9 mouse cellular contexts compared by ENCODE assay signal in the genomic region with DNA sequence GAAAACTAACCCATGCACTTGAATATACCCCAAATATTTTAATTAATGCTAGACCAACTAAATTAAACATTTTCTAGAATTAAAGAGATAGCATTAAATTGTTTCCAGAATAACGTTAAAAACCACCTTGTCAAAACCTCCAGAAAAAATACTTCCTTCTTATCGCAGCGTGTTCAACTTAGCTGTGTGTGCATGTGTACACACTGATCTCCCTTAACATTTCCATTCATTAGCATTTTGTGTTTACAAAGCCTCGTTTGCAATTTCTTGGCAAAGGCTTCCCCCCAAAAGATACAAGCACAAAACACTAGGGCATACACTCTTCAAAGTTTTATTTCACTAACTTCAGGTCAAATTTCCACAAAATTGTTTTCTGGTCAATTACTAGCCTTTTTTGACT. TPM values are rescaled to one million over a fixed set of nuclear protein-coding genes. Genes with fewer than 3 reads are reported as not detected.
DNase-seq lines count a peak whose midpoint lies in the region; ATAC-seq and TF ChIP-seq lines count a peak whose summit lies in the region.
"Had no signal": no experiment of that assay in that cellular context is flagged by ENCODE, and none has a peak within 500 bp of the region (broad histone marks: within the 10 kb centered on the region; RNA-seq: fewer than 3 reads in every experiment).

No protein-coding gene starts in this region.

- TF ChIP-seq EP300 in lung, postnatal 0 days (IDR thresholded peaks at IDR 0.05), result no peak

- H3K27ac ChIP-seq in gastrocnemius, adult 2 months, result peak overlapping the region; percentile 98
- no peak overlapping the region for H3K27ac ChIP-seq in lung, postnatal 0 days (ENCODE audit: low read length)
- no peak overlapping the region for H3K27ac ChIP-seq in limb, embryonic 15.5 days
- H3K27ac ChIP-seq in stomach, embryonic 15.5 days, result no peak overlapping the region

- H3K27me3 ChIP-seq in lung, postnatal 0 days (replicated peaks; ENCODE audit: insufficient read depth, low read length), result no peaks in the 10 kb centered on the region
- no peaks in the 10 kb centered on the region for H3K27me3 ChIP-seq in limb, embryonic 15.5 days
- no peaks in the 10 kb centered on the region for H3K27me3 ChIP-seq in stomach, embryonic 15.5 days (replicated peaks)

- no peak for TF ChIP-seq CTCF in gastrocnemius, adult 2 months (IDR thresholded peaks at IDR 0.05)
- TF ChIP-seq CTCF in lung, postnatal 0 days (IDR thresholded peaks at IDR 0.05), result no peak

- peaks cover 6% of the 10 kb centered on the region; the same call in 1 of the 2 replicates for H3K4me1 ChIP-seq in lung, postnatal 0 days (ENCODE audit: insufficient read depth, low read depth, low read length)
- H3K4me1 ChIP-seq in limb, embryonic 15.5 days, result 0 out of 2 replicates have a peak, but pooled peaks cover 4% of the 10 kb centered on the region
- no peaks in the 10 kb centered on the region for H3K4me1 ChIP-seq in stomach, embryonic 15.5 days

- H3K9ac ChIP-seq in lung, postnatal 0 days (replicated peaks; ENCODE audit: low read depth), result no peak overlapping the region
- H3K9ac ChIP-seq in limb, embryonic 15.5 days, result no peak overlapping the region
- H3K9ac ChIP-seq in stomach, embryonic 15.5 days, result no peak overlapping the region

- peak overlapping the region; percentile 82 for H3K4me3 ChIP-seq in gastrocnemius, adult 2 months
- peak overlapping the region; percentile 86 for H3K4me3 ChIP-seq in lung, postnatal 0 days (ENCODE audit: low read depth, low read length)
- peak overlapping the region; percentile 85 for H3K4me3 ChIP-seq in limb, embryonic 15.5 days
- peak overlapping the region; percentile 92 for H3K4me3 ChIP-seq in stomach, embryonic 15.5 days (replicated peaks)

- peak overlapping the region; percentile 69; the same call in 1 of the 2 replicates for H3K4me2 ChIP-seq in lung, postnatal 0 days (replicated peaks; ENCODE audit: low read depth, low read length)
- H3K4me2 ChIP-seq in limb, embryonic 15.5 days, result peak overlapping the region; percentile 70
- peak overlapping the region; percentile 85 for H3K4me2 ChIP-seq in stomach, embryonic 15.5 days

- no peak for DNase-seq in gastrocnemius, adult 2 months
- DNase-seq in gastrocnemius, adult 18-20 months (ENCODE audit: low spot score), result no peak
- DNase-seq in lung, postnatal 0 days (ENCODE audit: low spot score), result no peak
- no peak for DNase-seq in lung, adult 18-20 months
- DNase-seq in MN1 (ENCODE audit: low spot score), result no peak
- no peak for DNase-seq in cerebellum, postnatal 25 days
- DNase-seq: adrenal gland, postnatal 25 days had no signal

- no peaks in the 10 kb centered on the region for H3K36me3 ChIP-seq in lung, postnatal 0 days (ENCODE audit: insufficient read depth, low read length)
- no peaks in the 10 kb centered on the region for H3K36me3 ChIP-seq in limb, embryonic 15.5 days
- no peaks in the 10 kb centered on the region for H3K36me3 ChIP-seq in stomach, embryonic 15.5 days

- 53% methylated on average over 4 of the region's 4 CpGs for WGBS in lung, postnatal 0 days
- WGBS in limb, embryonic 15.5 days, result 67% methylated on average over 4 of the region's 4 CpGs
- 58% methylated on average over 4 of the region's 4 CpGs for WGBS in stomach, embryonic 15.5 days

- 0 out of 2 replicates have a peak, but pooled peaks cover 2% of the 10 kb centered on the region for H3K9me3 ChIP-seq in lung, postnatal 0 days (ENCODE audit: low read length)
- H3K9me3 ChIP-seq in limb, embryonic 15.5 days, result no peaks in the 10 kb centered on the region
- H3K9me3 ChIP-seq in stomach, embryonic 15.5 days, result no peaks in the 10 kb centered on the region

- ATAC-seq in lung, postnatal 0 days, result no peak
- ATAC-seq in limb, embryonic 15.5 days (ENCODE audit: insufficient number of reproducible peaks, low FRiP score, low TSS enrichment, low read depth), result no peak
- ATAC-seq in stomach, embryonic 15.5 days (ENCODE audit: insufficient read depth, low FRiP score, low read depth), result no peak

- intact Hi-C loops in gastrocnemius, adult 2 months (cut with DNase I), result loop anchor here (5.0 kb wide), 1 partner anchor 53 kb away; no protein-coding TSS in a partner anchor

RNA-seq across cellular contexts. Expression of gene Arl4a, which starts 2.3 kb away (rescaled TPM):
- total RNA-seq in gastrocnemius, adult 2 months (2021), result 10 to 100 TPM; 24.4 to 26.9 TPM
- total RNA-seq in gastrocnemius, adult 18-20 months (2021), result 10 to 100 TPM; 21.9 to 23.0 TPM
- polyA plus RNA-seq in lung, postnatal 0 days (2015; fragmentation: Nextera tagmentation; extraction: Ambion mirVana), result 42.2 and 48.7 TPM in 2 replicates
- 77.8 and 80.4 TPM in 2 replicates for polyA plus RNA-seq in limb, embryonic 15.5 days (2015; fragmentation: Nextera tagmentation; extraction: Ambion mirVana)
- 47.9 and 49.0 TPM in 2 replicates for polyA plus RNA-seq in stomach, embryonic 15.5 days (2015; fragmentation: Nextera tagmentation; extraction: Ambion mirVana)
